Mouse (Mus musculus) layer of hippocampus, adult 9-11 months (tissue): ENCODE results near the gene Vmn2r110.

ENCODE experiments used
- DNase-seq: peaks from one replicate; pipeline ENCODE4 v3.0.0; 2022

Vmn2r110 gene

DNA sequence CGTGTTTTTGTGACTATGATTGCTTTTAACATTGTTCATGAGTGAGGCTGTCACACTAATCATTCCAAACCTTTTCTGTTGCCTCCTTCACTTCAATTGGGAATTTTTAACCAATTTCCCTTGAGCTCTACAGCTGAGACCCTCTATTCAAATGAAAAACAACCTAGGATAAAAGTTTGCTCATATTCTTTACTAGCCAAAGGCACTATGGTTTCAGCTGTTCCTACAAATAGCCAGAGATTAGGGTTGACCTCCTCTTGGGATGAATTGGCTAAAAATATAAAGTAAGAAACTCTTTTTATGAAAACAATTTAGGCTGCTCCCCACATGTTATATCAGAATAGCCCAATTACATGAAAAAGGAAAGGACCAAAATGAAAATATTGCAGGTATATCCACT is at the start of gene Vmn2r110:
Vmn2r110 (minus strand) TSS at position 101 of the 400 bp plus-strand sequence.
- no peak for DNase-seq

DNA sequence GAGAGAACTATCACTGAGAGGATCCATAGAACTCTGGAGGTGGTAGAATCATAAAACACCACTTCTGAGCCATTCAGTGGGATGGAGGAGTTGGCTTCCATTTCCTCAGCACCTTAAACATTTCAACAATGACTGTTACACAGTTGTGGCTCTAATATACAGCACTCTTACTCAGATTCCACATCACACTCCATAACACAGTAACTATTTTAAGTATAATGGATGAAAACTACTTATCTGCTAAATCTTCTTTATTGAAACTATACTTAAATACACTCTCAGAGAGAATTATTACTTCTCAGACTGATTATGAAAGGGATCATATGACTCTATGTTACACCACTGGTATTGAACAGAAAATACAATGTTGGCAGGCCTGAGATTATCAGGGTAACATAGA is 28.6 kb upstream of the Vmn2r110 start, which contains the start of gene Fpr-rs3:
Fpr-rs3 (minus strand) TSS at position 101 of the 400 bp plus-strand sequence.
- no peak for DNase-seq

GRCm38 (mm10) chr17:20564656-20565055 is 31.6 kb downstream of the Vmn2r110 start, which contains the start of gene Vmn2r109:
Gene Vmn2r109, minus strand, starts transcription at chr17:20564756.
- DNase-seq, result no peak
